Mouse (Mus musculus) hindbrain, postnatal 0 days (tissue): ENCODE data around the gene Zfp786. TPM values are rescaled to one million over a fixed set of nuclear protein-coding genes. Genes with fewer than 3 reads are reported as not detected.
"Not testable (repeated sequence)": the region's sequence is repeated elsewhere in the genome, so short reads cannot be mapped to it uniquely, and the experiment has no call there.

Experiments used
- ATAC-seq: fragments of 200-750 bp; cut with Nextera tagmentation; 2 replicates; pipeline ENCODE4 v1.8.0; 2017; ENCODE audit warnings: mild to moderate bottlenecking, moderate TSS enrichment, moderate library complexity
- DNase-seq: peaks from one replicate; pipeline ENCODE4 v3.0.0-alpha.2; 2015; ENCODE audit warnings: low spot score
- H3K27ac ChIP-seq: fragments of 300-500 bp; sonication (generic); 2 replicates; pipeline ENCODE4 v1.5.1; 2014; ENCODE audit warnings: mild to moderate bottlenecking
- H3K27me3 ChIP-seq: fragments of 300-500 bp; sonication (generic); 2 replicates; pipeline ENCODE4 v1.6.1; 2014; ENCODE audit warnings: low read length, mixed read lengths; ENCODE audit not compliant: insufficient read depth
- H3K36me3 ChIP-seq: fragments of 300-500 bp; sonication (generic); 2 replicates; pipeline ENCODE4 v1.6.1; 2014; ENCODE audit warnings: low read length, mixed read lengths; ENCODE audit not compliant: insufficient read depth
- H3K4me1 ChIP-seq: fragments of 300-500 bp; sonication (generic); 2 replicates; pipeline ENCODE4 v1.6.1; 2014; ENCODE audit warnings: antibody characterized with exemption, low read length, mixed read lengths; ENCODE audit not compliant: insufficient read depth
- H3K4me2 ChIP-seq: fragments of 300-500 bp; sonication (generic); 2 replicates; pipeline ENCODE4 v1.6.1; 2014; ENCODE audit warnings: low read depth, mild to moderate bottlenecking, low read length, moderate library complexity, mixed read lengths
- H3K4me3 ChIP-seq: fragments of 300-500 bp; sonication (generic); 2 replicates; pipeline ENCODE4 v1.5.1; 2014; ENCODE audit warnings: low read length
- H3K9ac ChIP-seq: fragments of 300-500 bp; sonication (generic); replicated peaks from 2 replicates; pipeline ENCODE4 v1.6.1; 2014; ENCODE audit warnings: mild to moderate bottlenecking, low read length, moderate library complexity, mixed read lengths
- H3K9me3 ChIP-seq: fragments of 300-500 bp; sonication (generic); 2 replicates; pipeline ENCODE4 v1.6.1; 2016; ENCODE audit warnings: low read length, mixed read lengths
- CTCF ChIP-seq: IDR thresholded peaks from 2 replicates; pipeline ENCODE4 v1.5.1; 2016; ENCODE audit warnings: antibody characterized with exemption, control low read depth, low read depth
- WGBS: fragments of 180-500 bp; shearing (Covaris S2); extraction: QIAGEN DNeasy Blood & Tissue Kit; methylation state at CpG from one replicate; pipeline ENCODE4 v1.1.7; 2014; 5-methylcytosine and 5-hydroxymethylcytosine counted together
- polyA plus RNA-seq: library from polyadenylated mRNA; unstranded; fragments of >200 nt; fragmentation: Nextera tagmentation; extraction: Ambion mirVana; gene quantifications from 2 replicates; pipeline ENCODE4 v1.2.1, GENCODE M21; 2015
- total RNA-seq: library from RNA; depleted of rRNA; stranded (reverse); fragments of >200 nt; gene quantifications from 2 replicates; pipeline ENCODE4 v1.2.3, GENCODE M21; 2014

Zfp786 gene
- total and polyA plus RNA-seq, 2 experiments from 2014 or later, result 6.3 to 16.6 TPM

GRCm38 (mm10) chr6:47787941-47788736, 42.5 kb downstream of the Zfp786 start:
- Histone ChIP-seq H3K9ac (peak overlapping the region; percentile 74), H3K4me3 (peak overlapping the region; percentile 48), H3K27ac (peak overlapping the region; percentile 94), H3K4me2 (peak overlapping the region; percentile 64), H3K9me3 (no peaks in the 10 kb centered on the region), H3K36me3 (no peaks in the 10 kb centered on the region), H3K4me1 (peaks cover 5% of the 10 kb centered on the region; the same call in 1 of the 2 replicates), H3K27me3 (no peaks in the 10 kb centered on the region)
- peak; percentile 95 for ATAC-seq
- WGBS, result under 1% methylated on average over 18 of the region's 18 CpGs
- peak; percentile 94 for DNase-seq
- peak; percentile 45 for TF ChIP-seq CTCF

GRCm38 (mm10) chr6:47784707-47785412, 45.8 kb downstream of the Zfp786 start:
- H3K36me3 ChIP-seq, result no peaks in the 10 kb centered on the region
- no peak for ATAC-seq
- H3K27ac ChIP-seq, result no peak overlapping the region
- no peak overlapping the region for H3K4me2 ChIP-seq
- WGBS, result 80% methylated on average over 5 of the region's 5 CpGs
- peaks cover 5% of the 10 kb centered on the region; the same call in 1 of the 2 replicates for H3K4me1 ChIP-seq
- no peak overlapping the region for H3K9ac ChIP-seq
- H3K9me3 ChIP-seq, result no peaks in the 10 kb centered on the region
- H3K4me3 ChIP-seq, result no peak overlapping the region
- no peak for TF ChIP-seq CTCF
- H3K27me3 ChIP-seq, result no peaks in the 10 kb centered on the region
- no peak for DNase-seq

GRCm38 (mm10) chr6:47781091-47781968, 49.3 kb downstream of the Zfp786 start:
- Histone ChIP-seq H3K4me2 (peak overlapping the region; percentile 56), H3K27ac (peak overlapping the region; percentile 74), H3K36me3 (no peaks in the 10 kb centered on the region), H3K9me3 (no peaks in the 10 kb centered on the region), H3K4me3 (peak overlapping the region; percentile 48), H3K27me3 (no peaks in the 10 kb centered on the region), H3K4me1 (no peaks in the 10 kb centered on the region), H3K9ac (peak overlapping the region; percentile 56)
- TF ChIP-seq CTCF, result peak; percentile 26
- peak; percentile 55; the same call in 1 of the 2 replicates for ATAC-seq
- WGBS, result 1% methylated on average over 21 of the region's 21 CpGs
- DNase-seq, result peak; percentile 83

- peak overlapping the region; percentile 48 for H3K4me3 ChIP-seq
- no peak overlapping the region for H3K27ac ChIP-seq
- TF ChIP-seq CTCF, result no peak
- no peaks in the 10 kb centered on the region for H3K36me3 ChIP-seq
- peak overlapping the region; percentile 56 for H3K4me2 ChIP-seq
- H3K9ac ChIP-seq, result peak overlapping the region; percentile 56; the same call in 1 of the 2 replicates
- H3K9me3 ChIP-seq, result no peaks in the 10 kb centered on the region
- no peak for ATAC-seq
- DNase-seq, result peak; percentile 8
- no peaks in the 10 kb centered on the region for H3K4me1 ChIP-seq
- 7% methylated on average over 2 of the region's 2 CpGs for WGBS
- H3K27me3 ChIP-seq, result no peaks in the 10 kb centered on the region
Observed at GRCm38 (mm10) chr6:47780576-47781013, 50.1 kb downstream of the Zfp786 start.

- H3K4me1 ChIP-seq, H3K27me3 ChIP-seq, H3K9me3 ChIP-seq, H3K36me3 ChIP-seq, DNase-seq, H3K9ac ChIP-seq, H3K4me3 ChIP-seq, ATAC-seq, H3K4me2 ChIP-seq, H3K27ac ChIP-seq: not testable (repeated sequence)
- WGBS, result 72% methylated on average over 6 of the region's 19 CpGs
Observed at GRCm38 (mm10) chr6:47771760-47772159, 58.9 kb downstream of the Zfp786 start.

GRCm38 (mm10) chr6:47771113-47771512, 59.6 kb downstream of the Zfp786 start:
- WGBS, result 76% methylated on average over 10 of the region's 12 CpGs
- H3K4me1 ChIP-seq, H3K9me3 ChIP-seq, H3K4me3 ChIP-seq, H3K4me2 ChIP-seq, H3K27ac ChIP-seq, H3K9ac ChIP-seq, H3K36me3 ChIP-seq, DNase-seq, H3K27me3 ChIP-seq, ATAC-seq: not testable (repeated sequence)

- WGBS, result 80% methylated on average over 4 of the region's 4 CpGs
- ATAC-seq, DNase-seq: not testable (repeated sequence)
Observed at GRCm38 (mm10) chr6:47769861-47770260, 60.8 kb downstream of the Zfp786 start.

More at GRCm38 (mm10) chr6:47769861-47770260, 60.8 kb downstream of the Zfp786 start:
- not testable (repeated sequence) for H3K4me3 ChIP-seq, H3K9me3 ChIP-seq, H3K27ac ChIP-seq, H3K9ac ChIP-seq, H3K4me2 ChIP-seq, H3K36me3 ChIP-seq, H3K27me3 ChIP-seq, H3K4me1 ChIP-seq
